Mouse (Mus musculus) C2C12 (cell line): Measurements from ENCODE around the gene Mob3b. TPM values are rescaled to one million over a fixed set of nuclear protein-coding genes. Genes with fewer than 3 reads are reported as not detected.

ENCODE experiments used
- H3K27me3 ChIP-seq: one replicate; pipeline ENCODE4 v1.6.1; 2011; ENCODE audit not compliant: control insufficient read depth, insufficient read depth, insufficient read length
- H3K36me3 ChIP-seq: one replicate; pipeline ENCODE4 v1.6.1; 2011; ENCODE audit not compliant: control insufficient read depth, insufficient read depth
- H3K4me3 ChIP-seq: one replicate; pipeline ENCODE4 v1.5.1; 2011; ENCODE audit warnings: mild to moderate bottlenecking, control low read depth; ENCODE audit not compliant: poor library complexity, insufficient read depth, severe bottlenecking
- H3K79me2 ChIP-seq: one replicate; pipeline ENCODE4 v1.6.1; 2011; ENCODE audit not compliant: control insufficient read depth, insufficient read depth
- H3K79me3 ChIP-seq: one replicate; pipeline ENCODE4 v1.6.1; 2011; ENCODE audit warnings: low read depth, control low read depth
- H3ac ChIP-seq: one replicate; pipeline ENCODE3; 2011; ENCODE audit warnings: low read depth; ENCODE audit not compliant: control insufficient read depth, insufficient read length
- CEBPB ChIP-seq: IDR thresholded peaks from one replicate; pipeline ENCODE4 v1.6.1; 2011; ENCODE audit warnings: low read depth, mild to moderate bottlenecking, control low read depth, moderate library complexity
- CTCF ChIP-seq: IDR thresholded peaks from one replicate; pipeline ENCODE4 v1.5.1; 2011; ENCODE audit not compliant: control insufficient read depth, insufficient read depth, insufficient read length
- FOSL1 ChIP-seq: IDR thresholded peaks from one replicate; pipeline ENCODE4 v1.8.0; 2011; ENCODE audit warnings: mild to moderate bottlenecking, low read length; ENCODE audit not compliant: poor library complexity, insufficient read depth, severe bottlenecking
- MAX ChIP-seq: IDR thresholded peaks from one replicate; pipeline ENCODE4 v1.6.1; 2011; ENCODE audit warnings: mild to moderate bottlenecking, control low read depth
- MYOD1 ChIP-seq: IDR thresholded peaks from one replicate; pipeline ENCODE4 v1.6.1; 2011; ENCODE audit warnings: low read depth; ENCODE audit not compliant: control insufficient read depth, insufficient read length
- MYOG ChIP-seq: IDR thresholded peaks from one replicate; pipeline ENCODE4 v1.6.1; 2011; ENCODE audit not compliant: control insufficient read depth, insufficient read length; ENCODE audit errors: extremely low read depth
- USF1 ChIP-seq: IDR thresholded peaks from one replicate; pipeline ENCODE4 v1.6.1; 2011; ENCODE audit warnings: low read depth, mild to moderate bottlenecking, control low read depth, moderate library complexity
- polyA plus RNA-seq: library from polyadenylated mRNA; unstranded; fragments of >200 nt; fragmentation: generic; extraction: Trizol; gene quantifications from one replicate; pipeline ENCODE4 v1.2.1, GENCODE M21; 2012; ENCODE audit warnings: missing spikeins

Mob3b gene
- polyA plus RNA-seq, 1 experiment: 0.18 TPM

DNA sequence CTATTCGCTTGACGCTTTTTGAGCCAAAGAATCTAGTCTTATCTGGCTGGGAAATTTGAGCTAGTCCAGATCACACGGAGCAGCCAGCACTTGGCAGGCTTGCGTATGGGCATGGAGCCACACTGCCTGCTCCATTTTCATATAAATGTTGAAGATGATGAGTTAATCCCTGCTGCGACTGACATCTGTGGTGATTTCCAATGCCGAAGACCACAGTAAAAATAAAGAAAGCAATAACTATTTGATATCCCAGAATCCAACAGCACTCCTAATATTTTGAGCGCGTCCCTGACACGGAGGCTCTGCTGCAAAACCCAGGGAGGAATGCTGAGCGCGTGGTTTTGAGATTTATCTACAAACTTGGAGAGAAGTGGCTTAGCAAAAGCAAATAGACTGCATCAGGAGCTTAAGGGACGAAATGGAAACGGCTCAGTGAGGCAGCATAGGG, 180.9 kb downstream of the Mob3b start:
- H3ac ChIP-seq: no peak overlapping the region
- no peaks in the 10 kb centered on the region for H3K27me3 ChIP-seq

GRCm38 (mm10) chr4:34974795-34975194, 182.5 kb downstream of the Mob3b start:
- Histone ChIP-seq H3K4me3 (no peak overlapping the region), H3K36me3 (no peaks in the 10 kb centered on the region), H3K79me2 (no peaks in the 10 kb centered on the region), H3K27me3 (no peaks in the 10 kb centered on the region), H3K79me3 (no peaks in the 10 kb centered on the region), H3ac (no peak overlapping the region)
- no peak for TF ChIP-seq USF1
- TF ChIP-seq CEBPB: no peak
- TF ChIP-seq CTCF: no peak
- no peak for TF ChIP-seq MAX
- no peak for TF ChIP-seq MYOG

More for the DNA sequence above, 180.9 kb downstream of the Mob3b start:
- no peaks in the 10 kb centered on the region for H3K36me3 ChIP-seq
- H3K79me2 ChIP-seq: no peaks in the 10 kb centered on the region
- H3K4me3 ChIP-seq: no peak overlapping the region
- H3K79me3 ChIP-seq: no peaks in the 10 kb centered on the region
- no peak for TF ChIP-seq MYOG
- TF ChIP-seq MYOD1: no peak
- no peak for TF ChIP-seq FOSL1
- no peak for TF ChIP-seq MAX

DNA sequence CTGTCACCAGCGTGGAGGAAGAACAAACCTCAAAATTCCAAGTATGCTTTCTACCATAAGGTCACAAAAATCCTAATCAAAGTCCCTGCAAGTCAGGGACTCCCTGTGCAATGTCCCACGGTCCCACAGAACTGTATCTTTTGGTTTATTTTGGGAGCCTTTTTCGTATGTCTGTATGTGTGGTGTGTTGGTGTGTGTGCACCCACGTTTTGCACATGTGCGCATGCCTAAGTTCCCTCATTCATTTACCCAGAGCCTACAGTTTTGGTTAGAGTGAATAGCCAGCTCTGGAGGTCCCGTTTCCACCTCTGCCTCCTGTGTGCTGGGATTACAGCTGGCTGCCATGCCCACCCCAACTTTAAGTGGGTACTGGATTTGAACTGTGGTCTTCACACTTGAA, 189.7 kb downstream of the Mob3b start:
- Histone ChIP-seq H3K79me2 (no peaks in the 10 kb centered on the region), H3ac (no peak overlapping the region), H3K79me3 (no peaks in the 10 kb centered on the region), H3K36me3 (no peaks in the 10 kb centered on the region), H3K4me3 (no peak overlapping the region), H3K27me3 (no peaks in the 10 kb centered on the region)
- TF ChIP-seq CTCF: no peak
- no peak for TF ChIP-seq MAX
- no peak for TF ChIP-seq USF1
- no peak for TF ChIP-seq MYOD1
- TF ChIP-seq MYOG: no peak

GRCm38 (mm10) chr4:34966336-34966957, 190.8 kb downstream of the Mob3b start:
- H3K79me2 ChIP-seq: no peaks in the 10 kb centered on the region
- H3ac ChIP-seq: no peak overlapping the region
- H3K79me3 ChIP-seq: no peaks in the 10 kb centered on the region
- no peak overlapping the region for H3K4me3 ChIP-seq
- H3K36me3 ChIP-seq: no peaks in the 10 kb centered on the region
- no peaks in the 10 kb centered on the region for H3K27me3 ChIP-seq
- no peak for TF ChIP-seq CTCF
- no peak for TF ChIP-seq USF1
- no peak for TF ChIP-seq MYOD1
- TF ChIP-seq MAX: no peak
- no peak for TF ChIP-seq MYOG
- TF ChIP-seq CEBPB: no peak
- no peak for TF ChIP-seq FOSL1

DNA sequence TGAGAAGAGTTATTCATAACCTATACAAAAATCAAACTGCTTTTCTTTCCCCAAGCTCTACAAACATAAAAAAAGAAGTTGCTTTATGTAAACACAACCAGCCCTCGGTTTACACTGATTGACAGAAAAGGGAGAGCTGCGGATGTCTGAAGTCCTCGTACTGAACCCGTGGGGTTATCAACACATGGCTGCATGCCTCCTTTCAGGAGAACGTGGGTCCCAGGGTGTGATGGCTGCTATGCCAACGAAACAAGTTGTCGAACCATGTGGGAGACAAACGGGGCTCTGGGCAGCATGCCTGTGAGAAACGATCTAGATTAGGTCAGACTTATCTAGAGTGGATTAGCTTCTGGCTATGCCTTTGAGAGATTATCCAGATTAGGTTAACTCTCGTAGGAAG, 192.4 kb downstream of the Mob3b start:
- Histone ChIP-seq H3ac (no peak overlapping the region), H3K36me3 (no peaks in the 10 kb centered on the region), H3K79me2 (no peaks in the 10 kb centered on the region), H3K4me3 (no peak overlapping the region), H3K27me3 (no peaks in the 10 kb centered on the region), H3K79me3 (no peaks in the 10 kb centered on the region)
- no peak for TF ChIP-seq MYOG
- no peak for TF ChIP-seq CEBPB
- no peak for TF ChIP-seq MYOD1
- no peak for TF ChIP-seq MAX
- TF ChIP-seq FOSL1: no peak
- no peak for TF ChIP-seq USF1
- no peak for TF ChIP-seq CTCF

DNA sequence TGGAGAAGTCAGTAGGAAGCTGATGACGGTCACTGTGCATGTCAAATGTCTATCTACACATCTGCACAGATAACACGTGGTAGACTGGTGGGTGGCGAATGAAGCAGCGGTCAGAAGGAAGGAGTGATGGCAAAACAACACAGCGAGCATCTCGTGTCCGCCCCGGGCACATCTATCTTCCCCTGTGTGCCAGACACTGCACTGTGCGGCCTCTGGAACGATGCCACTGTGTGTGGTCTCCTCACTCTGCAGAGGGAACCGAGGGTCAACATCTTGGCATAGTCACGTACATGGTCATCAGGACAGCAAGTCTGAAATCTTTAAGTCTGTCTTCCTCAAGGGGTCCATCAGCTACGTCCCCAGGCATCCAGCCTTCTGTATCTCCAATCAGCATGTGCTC, 193.3 kb downstream of the Mob3b start:
- H3K27me3 ChIP-seq: no peaks in the 10 kb centered on the region
- no peaks in the 10 kb centered on the region for H3K79me3 ChIP-seq
- no peaks in the 10 kb centered on the region for H3K79me2 ChIP-seq
- TF ChIP-seq MAX (no peak), MYOD1 (no peak), CTCF (no peak)
- H3ac ChIP-seq: no peak overlapping the region
- H3K4me3 ChIP-seq: no peak overlapping the region
- no peaks in the 10 kb centered on the region for H3K36me3 ChIP-seq
